Mouse (Mus musculus): ENCODE results near the gene Cnpy1.

- TF ChIP-seq CTCF (IDR thresholded peaks at IDR 0.05; ENCODE audit: low read depth, low read length) (no peak), POLR2A (IDR thresholded peaks at IDR 0.05; ENCODE audit: extremely low read depth, insufficient read depth, low read length) (no peak)
Observed at GRCm38 (mm10) chr5:28292281-28292680, 46.7 kb upstream of the Cnpy1 start.
